Mouse (Mus musculus) CH12.LX (cell line): ENCODE measurements around the gene Gm10663.

Source experiments
- BHLHE40 ChIP-seq: IDR thresholded peaks from 2 replicates; pipeline ENCODE4 v1.6.1; 2011; ENCODE audit warnings: mild to moderate bottlenecking, low read depth, low read length, improper control_type of control experiment
- IRF4 ChIP-seq: IDR thresholded peaks from 2 replicates; pipeline ENCODE4 v1.6.1; 2014; ENCODE audit warnings: low read depth, mild to moderate bottlenecking, inconsistent platforms, low read length, improper control_type of control experiment
- MAX ChIP-seq: IDR thresholded peaks from 2 replicates; pipeline ENCODE4 v1.6.1; 2011; ENCODE audit warnings: low read length, improper control_type of control experiment
- TBP ChIP-seq: conservative IDR thresholded peaks from 2 replicates; pipeline ENCODE4 v1.6.1; 2011; ENCODE audit warnings: low read depth, low read length, improper control_type of control experiment
- UBTF ChIP-seq: IDR thresholded peaks from 2 replicates; pipeline ENCODE4 v1.6.1; 2012; ENCODE audit warnings: low read depth, mild to moderate bottlenecking, inconsistent platforms, low read length, improper control_type of control experiment, moderate library complexity

DNA sequence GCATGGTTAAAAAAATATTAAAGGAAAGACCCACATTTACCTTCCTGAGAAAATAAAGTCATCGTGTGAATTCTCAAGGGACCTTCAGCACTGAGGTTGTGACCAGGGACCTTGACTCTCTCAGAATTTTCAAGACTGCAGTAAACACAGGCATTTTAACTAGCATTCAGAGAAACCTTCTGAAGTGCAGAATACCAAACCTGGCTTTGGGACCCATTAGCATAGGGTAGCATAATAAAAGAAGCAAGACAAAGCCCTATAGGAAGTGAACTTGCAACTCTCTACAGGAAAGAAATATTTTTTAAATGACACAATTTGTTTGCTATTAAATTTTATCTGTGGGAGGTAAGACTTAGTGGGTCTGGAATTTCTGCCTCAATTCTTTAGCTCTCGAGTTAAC, 10.8 kb upstream of the Gm10663 start:
- TF ChIP-seq IRF4 (no peak), UBTF (no peak), MAX (no peak), TBP (no peak), BHLHE40 (no peak)
